Mouse (Mus musculus) right cerebral cortex, adult 18-20 months (tissue): ENCODE results near the gene Krr1.

Source experiments
- DNase-seq: peaks from one replicate; pipeline ENCODE4 v3.0.0; 2022; ENCODE audit warnings: mixed read lengths

The Krr1 gene

DNA sequence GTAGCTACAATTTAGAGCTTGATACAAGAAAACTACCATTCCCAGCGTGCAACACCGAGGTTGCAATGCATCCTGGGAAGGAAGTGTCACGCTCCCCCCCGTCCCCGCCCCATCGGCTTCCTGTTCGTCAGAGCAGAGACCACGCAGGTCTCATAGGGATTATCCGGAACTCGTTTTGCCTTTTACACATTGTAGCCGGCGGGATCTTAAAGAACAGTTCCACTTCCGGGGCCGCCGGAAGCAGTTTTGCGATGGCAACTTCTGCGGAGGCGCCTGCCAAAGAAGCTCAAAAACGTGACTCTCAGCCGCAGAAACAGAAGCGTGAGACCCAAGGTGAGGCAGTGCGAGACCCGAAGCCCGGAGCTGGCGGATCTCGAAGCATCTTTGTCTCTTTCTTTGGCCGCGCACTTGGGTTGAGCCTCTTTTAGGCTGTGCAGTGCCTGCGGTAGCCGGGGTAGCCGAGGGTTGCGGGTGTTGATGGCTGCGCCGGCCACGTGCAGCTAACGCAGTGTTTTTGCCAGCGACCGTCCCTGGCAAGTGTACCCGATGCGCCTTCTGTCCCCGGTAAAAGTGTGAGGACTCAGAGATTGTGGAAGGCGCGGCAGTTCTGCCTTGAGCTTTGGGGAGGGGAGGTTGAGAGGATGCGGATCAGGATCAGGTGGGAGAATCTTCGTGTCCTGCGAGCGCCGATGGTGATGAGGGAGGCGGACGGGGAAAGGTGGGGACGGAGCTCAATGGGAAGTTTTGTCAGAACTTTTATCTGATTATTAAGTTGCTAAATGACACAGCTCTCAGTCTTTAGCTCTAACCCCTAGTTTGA is at the start of gene Krr1:
Gene Krr1 (plus strand): TSS at position 123 of the 820 bp plus-strand sequence.
- peak; percentile 91 for DNase-seq

DNA sequence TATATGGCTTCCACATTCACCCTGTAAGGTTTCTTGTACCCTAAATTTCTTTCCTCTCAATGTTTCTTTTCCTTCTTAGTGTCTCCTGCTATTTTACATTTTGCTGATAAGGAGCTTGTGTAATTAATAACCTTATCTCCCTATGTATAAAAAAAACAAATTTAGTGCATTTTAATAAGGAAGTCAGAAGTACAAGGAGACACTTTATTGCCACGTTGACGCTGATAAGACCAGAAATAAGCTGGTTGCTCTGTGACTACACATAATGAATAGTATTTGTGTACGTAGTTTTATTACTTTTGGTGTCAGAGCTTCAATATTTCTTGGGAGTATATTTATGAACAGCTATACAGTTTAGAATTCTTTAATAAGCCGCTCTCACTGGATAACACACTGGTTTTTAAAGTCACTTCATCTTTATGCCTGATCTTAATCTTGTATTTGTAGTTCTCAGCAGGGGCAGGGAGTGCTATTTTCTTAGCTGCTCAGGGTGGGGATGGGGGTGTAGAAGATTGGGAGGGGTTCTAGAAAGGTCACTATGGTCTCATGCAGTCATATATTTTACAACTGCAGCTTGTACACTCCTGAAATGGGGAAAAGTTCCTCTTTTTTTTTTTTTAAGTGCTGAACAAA is 48.8 kb upstream of the Krr1 start:
- no peak for DNase-seq

DNA sequence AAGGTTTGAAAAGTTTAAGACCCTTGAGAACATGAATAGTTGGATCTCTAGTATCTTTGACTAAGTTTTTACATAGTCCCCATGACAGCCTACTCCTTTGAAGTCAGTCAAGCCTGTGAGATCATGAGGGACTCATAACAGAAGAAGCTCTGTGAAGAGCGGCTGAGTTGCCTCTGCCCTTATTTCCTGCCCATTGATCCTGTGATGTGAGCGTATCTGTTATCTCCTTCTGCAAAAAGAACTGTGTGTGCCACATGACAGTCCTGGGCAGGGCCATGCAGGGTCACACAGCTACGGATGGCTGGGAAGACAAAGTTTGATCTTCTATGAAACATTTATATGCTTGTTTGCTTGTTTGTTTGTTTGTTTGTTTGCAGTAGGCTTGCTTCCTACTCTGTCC is 48.3 kb upstream of the Krr1 start:
- no peak for DNase-seq

DNA sequence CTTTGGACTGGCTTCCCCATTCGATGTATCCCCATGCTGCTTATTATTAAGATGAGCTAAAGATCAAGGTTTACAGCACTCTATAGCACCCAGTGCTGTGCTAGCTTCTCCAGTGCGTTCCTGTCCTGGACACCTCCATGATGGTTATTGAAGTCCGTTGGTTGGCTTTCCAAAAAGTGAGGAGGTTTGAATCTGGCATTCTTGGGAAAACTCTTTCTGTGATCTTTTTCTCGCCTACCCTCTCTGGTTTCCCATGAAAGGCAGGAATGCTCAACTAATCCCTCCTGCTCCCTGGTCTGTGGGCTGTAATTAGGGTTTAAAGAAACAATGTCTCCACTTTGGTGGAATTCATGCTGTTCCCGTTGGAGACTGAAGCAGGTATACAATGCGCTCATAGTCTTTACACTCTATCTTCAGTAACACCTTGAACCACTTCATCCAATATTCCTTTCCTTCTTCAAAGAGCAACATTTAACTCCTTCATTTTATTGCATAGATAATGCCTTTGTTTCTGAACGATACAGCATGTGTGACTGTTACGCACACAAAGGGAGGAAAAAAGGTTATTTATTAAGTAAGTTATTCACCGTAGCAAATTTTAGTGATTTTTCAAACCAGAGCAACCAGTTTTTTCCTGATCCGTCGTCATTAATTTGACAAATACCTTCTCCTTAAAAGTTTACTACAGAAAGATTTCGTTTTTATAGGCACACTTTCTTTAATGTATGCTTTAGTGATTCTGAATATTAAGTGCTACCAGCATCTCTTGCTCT is 47.6 kb upstream of the Krr1 start:
- DNase-seq, result no peak

DNA sequence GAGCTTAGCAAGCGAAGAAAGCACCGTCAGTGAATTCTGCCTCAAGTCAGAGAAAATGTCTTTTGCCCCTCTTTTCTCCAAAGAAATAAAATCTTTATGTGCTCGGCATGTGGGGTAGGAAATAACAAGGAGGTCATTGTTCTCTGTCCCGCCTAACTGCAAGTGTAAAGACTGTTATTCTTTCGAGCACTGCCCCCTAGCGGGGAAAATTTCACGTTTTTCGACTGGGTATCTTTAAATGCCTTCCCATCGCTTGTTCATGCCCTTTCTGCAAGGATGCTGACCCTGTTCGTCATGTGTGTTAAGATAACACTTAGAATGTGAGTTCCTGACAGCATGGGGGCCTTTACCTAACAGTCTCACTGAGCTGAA is 47.0 kb upstream of the Krr1 start:
- DNase-seq, result peak; percentile 85

DNA sequence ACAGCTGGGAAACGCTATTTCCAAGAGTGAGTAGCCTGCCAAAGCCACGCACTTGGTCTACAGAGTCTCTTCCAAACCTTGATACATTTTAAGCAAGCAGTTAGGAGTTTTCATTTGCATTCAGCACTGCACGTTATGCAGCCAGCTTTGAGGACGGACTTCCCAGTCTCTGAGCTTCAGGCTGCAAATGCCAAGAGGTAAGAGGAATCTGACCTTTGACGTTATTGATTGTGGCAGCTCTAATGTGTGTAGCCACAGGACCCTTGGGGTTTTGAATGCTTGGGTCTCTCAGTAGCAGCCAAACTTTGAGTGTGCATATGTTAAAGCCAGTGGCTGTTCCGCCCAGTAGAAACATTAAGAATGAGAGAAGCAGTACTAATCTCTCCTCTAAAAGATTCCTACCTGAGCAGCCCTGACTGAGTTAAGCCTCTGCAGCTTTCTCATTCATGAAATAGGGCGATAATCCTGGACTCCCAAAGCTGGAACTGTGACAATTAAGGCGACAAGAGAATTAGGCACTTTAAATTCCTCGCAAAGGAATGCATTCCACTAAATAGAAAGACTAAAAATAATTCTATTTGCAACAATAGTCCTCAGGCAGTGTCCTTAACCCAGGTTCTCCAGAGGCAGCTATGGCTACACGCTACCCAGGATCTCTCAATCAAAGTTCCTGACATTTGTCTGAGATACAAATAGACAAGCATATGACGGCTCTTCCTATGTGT is 39.7 kb upstream of the Krr1 start:
- no peak for DNase-seq

DNA sequence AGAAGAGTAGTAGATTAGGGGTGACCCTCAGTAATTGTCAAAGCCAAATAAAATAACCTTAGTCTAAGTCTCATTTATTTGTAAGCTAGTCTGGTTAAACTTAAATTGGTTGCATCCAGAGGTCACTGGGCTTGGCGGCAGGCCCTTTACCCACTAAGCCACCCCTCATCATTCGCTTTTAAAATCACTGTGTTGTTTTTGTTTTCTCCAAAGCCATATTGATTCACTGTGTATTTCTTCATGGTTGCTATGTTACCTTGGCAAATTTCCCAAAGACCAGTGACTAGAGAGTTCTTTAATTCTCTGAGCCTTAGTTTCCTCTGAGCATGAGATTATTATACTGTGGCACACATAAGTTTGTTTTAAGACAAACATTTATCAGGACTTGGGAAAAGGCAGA is 37.3 kb upstream of the Krr1 start:
- DNase-seq, result no peak

DNA sequence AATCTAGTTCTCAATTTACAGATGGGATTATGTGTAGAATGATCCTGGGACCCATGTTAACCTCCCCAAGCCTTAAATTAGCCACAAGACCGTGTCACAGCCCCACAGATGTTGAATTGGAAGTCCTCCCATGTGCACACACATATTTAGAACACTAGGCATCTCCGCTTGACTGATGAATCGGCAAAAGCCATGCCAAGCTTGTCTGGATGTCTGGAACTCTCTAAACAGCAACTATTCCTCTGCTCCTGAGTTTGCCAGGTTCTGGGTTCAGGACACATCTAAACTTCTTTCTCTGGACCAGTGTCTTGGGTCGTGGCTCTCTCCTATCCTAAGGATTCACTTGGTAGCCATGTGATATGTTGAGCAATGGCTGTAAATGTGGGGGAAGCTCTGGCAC is 36.4 kb upstream of the Krr1 start:
- DNase-seq, result no peak

DNA sequence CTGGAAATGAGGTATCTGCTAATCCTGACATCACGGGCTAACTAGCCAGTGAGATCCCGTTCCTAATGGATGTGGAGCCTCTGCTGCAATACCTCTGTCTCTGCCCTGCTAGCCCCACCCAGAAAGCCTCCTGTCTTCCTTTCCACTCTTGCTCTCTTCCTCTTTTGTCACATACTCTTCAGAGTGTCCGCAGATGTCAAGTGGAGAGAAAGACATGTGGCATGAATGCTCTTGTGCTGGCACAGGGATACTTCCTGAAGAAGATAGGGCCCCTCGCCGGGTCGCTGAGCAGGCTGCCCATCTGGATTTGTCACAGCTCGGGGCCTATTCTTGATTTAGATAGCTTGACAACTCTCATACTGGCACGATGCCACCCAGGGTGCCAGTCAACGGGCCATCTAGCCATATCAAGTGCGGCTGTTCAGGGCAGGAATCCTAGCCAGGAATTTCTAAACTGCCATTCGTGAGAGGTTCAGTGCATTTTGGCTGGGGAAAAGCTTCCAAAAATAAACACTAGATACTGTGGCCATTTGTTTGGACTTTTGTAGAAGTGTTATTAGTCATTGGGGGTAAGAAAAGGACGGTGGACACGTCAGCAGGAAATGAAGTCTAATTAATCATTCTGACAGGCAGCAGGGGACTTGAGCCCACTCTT is 35.8 kb upstream of the Krr1 start:
- DNase-seq, result peak; percentile 8

DNA sequence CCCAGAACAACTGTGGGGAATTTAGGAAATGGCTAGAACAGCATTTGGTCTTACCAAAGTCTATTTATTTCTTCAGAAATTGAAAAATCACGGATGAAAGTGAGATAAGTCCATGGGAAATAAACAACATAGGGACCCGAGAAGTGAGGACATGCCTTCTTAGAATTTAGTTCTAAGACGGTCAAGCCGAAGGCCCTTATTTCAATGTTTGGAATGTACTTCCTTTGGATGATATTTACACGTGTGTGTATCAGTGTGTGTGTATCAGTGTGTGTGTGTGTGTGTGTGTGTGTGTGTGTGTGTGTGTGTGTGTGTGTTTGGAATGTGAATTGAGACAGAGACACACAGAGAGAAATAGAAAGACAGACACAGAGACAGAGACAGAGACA is 35.3 kb upstream of the Krr1 start:
- DNase-seq, result no peak

DNA sequence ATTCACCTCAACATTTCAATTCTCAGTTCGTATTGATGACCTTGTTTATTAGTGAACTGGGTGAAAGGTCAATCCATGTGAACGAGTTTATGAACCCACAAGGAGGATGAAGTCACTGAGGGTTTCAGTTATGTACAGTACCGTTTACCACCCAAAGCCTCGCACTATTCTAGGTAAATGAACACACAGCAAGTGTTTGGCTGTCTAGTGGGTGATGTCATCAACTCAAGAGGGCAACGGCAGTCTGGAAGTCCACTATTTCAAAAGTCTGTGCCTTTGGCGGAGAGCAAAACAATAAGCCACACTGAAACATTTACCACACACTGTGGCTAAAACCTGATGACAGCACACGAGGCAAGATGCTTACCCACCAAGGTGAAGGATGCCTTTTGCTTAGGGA is 29.4 kb upstream of the Krr1 start:
- no peak for DNase-seq

DNA sequence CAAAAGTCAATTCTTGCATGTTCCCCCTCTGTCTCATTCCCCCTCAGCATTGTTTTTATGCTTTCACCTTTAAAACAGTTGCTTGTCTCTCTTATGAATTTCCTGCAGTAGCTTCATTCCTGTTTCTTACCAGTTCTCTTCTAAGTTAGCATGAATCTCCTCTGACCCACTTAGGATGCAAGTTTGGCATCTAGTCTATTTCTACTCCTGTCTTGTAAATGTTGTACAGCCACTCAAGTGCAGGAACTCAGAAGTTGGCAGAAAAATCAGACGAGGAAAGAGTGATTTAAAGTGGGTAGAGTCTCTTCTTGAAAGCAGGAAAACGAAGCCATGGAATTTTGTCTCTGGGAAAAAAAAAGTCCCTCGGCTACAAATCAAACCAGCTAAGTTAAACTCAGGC is 26.9 kb upstream of the Krr1 start:
- no peak for DNase-seq

DNA sequence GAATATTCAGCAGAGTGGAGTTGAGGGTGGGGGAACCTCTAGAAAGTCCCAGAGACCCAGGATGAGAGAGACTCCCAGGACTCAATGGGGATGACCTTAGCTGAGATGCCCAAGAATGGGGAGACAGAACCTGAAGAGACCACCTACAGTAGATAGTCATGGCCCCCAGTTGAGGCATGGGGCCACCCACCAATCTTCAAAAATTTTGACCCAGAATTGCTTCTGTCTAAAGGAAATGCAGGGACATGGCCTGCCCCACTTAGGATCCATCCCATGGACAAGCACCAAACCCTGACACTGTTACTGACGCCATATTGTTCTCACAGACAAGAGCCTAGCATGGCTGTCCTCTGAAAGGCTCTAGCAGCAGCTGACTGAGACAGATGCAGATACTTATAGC is 24.4 kb upstream of the Krr1 start:
- no peak for DNase-seq

DNA sequence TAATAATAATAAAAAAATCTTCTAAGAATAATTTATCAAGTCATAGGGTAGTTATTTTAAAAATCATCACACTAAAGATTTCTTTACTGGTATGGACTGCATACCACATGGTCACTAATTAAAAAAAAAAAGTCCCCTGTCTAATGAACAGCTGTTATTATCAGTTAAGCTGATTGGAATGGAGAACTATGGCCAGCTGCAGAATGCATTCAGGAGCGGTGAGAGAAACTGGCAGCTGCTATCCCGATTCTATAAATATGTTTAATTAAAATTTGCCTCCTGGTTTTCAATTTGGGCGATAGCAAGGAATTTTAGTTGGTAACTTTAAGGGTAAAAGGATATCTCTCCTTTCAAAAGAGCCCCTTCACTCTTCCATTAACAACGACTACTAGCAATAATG is 23.5 kb upstream of the Krr1 start:
- no peak for DNase-seq

DNA sequence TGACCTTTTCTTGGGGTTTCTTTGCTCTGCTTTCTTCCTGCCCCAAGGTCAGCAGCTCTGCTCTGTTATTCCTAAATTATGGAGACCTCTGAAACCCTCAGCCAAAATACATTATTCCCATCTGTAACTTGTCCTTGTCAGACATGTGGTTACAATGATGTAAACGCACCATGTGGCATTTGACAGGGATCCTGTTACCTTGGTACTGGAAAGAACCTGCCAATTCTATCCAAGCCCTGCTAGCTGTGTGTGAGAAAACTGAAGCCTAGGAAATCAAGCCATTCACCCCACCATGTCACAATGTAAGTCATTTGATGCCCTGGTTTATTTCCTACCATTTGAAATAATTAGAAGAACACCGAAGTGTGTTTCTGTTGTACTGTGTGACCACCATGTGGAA is 16.6 kb upstream of the Krr1 start:
- no peak for DNase-seq

DNA sequence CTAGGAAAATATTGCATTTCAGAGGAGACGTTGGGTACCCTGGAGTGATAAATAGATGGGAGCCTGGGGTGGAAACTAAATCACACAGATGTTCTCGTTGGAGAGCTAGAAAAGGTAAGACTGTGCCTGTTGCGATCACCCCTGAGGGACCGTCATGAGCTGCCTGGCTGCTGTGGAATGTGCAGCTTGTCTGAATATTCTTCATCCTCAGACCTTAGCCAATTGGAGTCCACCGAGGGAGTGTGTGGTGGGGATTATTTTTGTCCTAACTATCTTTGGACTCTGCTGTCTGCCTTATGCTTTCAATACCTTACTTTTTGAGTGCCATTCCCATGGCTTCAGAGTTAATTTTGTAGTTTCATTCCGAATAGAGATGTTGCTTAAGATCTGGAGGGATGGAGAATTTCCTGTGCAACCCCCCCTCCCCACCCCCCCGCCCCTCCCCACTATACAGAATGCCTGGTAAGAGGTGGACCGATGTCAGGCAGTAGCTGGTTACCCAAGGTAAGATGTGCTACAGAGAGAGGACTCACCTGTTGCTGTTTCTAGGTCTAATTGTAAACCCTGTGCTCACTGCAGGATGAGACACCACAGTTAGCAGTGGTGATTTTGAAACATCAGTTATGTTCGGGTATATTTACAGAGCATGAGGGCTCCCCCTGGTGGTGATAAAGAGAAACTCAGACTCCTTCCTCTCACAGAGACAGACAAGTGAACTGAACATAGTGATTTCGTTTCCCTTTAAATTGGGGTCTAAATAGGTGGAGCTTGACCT is 15.0 kb upstream of the Krr1 start:
- peak; percentile 78 for DNase-seq

DNA sequence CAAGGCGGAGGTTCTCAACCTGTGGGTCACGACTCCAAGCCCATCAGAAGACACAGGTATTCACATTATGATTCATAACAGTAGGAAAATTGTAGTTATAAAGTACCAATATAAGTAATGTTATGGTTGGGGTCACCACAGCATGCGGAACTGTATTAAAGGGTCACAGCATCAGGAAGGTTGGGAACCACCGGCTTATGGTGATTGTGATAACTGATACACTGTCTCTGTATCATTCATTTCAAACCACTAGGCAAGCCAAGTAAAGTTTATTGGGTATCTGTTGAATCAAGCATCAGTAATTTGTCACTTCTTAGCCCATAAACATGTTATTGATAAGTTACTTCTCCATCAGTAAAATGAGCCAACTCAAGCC is 14.4 kb upstream of the Krr1 start:
- no peak for DNase-seq

DNA sequence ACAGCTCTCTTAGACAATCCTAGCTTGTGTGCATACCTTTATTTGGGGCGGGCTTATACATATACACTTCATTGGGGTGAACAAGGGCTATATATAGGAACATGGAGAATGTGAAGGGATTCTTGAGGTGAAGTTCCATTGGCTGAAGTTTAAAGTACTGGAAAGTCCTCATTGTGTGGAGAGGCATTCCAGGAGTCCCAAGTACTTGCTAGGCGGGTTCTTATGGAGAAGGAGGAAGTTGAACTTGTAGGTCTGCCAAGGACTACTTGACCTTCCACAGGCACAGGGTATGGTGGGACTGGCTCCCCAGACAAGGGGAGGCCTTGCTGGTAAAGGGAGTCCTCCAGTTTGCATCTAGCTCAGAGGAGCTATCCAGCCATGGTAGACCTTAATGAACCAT is 13.1 kb upstream of the Krr1 start:
- no peak for DNase-seq

DNA sequence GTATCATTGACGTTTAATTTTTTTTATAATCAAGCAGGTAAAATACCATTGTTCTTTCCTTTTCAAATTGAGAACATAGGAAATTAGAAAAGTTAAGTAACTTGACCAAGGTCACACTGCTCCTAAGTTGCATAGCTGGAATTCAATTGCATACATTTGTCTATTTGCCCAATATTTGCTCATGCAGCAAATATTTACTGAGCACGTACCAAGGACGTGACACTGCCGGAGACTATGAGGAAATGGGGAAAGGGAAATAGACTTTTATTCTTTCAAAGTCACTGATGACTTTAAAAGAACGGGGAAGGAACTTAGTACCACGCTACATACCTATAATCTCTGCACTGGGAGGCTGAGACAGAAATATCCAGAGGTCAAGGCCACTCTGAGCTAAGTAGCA is 12.0 kb upstream of the Krr1 start:
- no peak for DNase-seq

DNA sequence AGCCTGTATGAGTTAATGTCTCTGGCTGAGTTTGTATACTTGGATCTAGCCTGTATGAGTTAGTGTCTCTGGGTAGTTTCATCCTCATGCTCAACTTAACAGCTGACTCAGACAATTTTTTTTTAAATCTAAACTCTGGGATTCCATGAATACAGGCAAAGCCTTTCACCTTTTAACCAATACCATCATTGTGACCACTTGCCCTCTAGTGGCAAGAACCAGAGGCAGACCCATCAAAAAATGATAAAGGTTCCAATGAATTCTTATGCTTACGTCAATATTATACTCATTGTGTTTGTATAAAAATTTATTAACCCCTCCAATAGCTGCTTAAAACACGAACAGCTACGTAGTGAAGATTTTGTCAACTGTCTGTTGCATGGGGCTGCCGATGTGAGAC is 6.1 kb upstream of the Krr1 start:
- no peak for DNase-seq

DNA sequence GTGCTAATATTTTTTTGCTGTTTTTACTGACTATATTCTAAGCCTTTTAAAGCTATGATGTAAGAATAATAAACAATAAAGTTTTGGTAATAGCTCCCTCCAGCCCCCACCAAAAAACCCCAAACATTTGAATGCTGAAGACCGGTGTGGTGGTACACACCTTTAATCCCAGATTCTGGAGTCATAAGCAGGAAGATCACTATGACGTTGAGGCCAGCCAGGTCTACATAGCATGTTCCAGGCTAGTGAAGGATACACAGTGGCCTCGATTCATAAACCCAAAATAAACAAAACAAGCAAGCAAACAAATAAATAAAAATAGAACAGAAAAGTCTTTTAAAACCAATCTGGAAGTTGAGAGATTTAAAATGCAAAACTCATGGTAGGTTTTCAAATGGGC is 535 bp upstream of the Krr1 start:
- no peak for DNase-seq

DNA sequence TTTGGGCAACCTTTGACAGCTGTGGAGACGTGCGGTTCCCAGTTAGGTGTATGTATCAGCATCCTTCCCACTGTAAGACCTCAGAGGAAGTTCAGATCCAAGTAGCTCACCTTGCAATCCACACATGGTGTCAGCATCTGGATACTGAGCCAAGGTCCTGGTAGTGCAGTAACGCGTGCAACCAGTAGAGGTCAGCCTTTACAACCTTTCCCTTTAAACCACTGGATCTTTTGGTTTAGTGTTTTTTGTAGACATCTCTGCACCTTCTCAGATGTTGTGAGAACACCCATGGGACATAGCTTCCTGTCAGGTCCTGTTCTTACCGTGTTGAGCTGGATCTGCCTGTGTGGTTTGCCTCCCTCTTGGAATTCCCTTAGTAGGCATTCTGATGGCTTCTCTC is 5.1 kb downstream of the Krr1 start:
- peak; percentile 53 for DNase-seq
